Mouse (Mus musculus) liver, postnatal 0 days (tissue): ENCODE measurements around the gene Prkcq. TPM values are rescaled to one million over a fixed set of nuclear protein-coding genes. Genes with fewer than 3 reads are reported as not detected.

ENCODE experiments used
- ATAC-seq: fragments of 200-750 bp; cut with Nextera tagmentation; 2 replicates; pipeline ENCODE4 v1.8.0; 2017; ENCODE audit warnings: mild to moderate bottlenecking, moderate library complexity
- DNase-seq: peaks from one replicate; pipeline ENCODE4 v3.0.0-alpha.2; 2016
- H3K27ac ChIP-seq: fragments of 300-500 bp; sonication (generic); 2 replicates; pipeline ENCODE4 v1.5.1; 2014; ENCODE audit warnings: antibody characterized with exemption, moderate library complexity, mild to moderate bottlenecking, low read depth
- H3K27me3 ChIP-seq: fragments of 300-500 bp; sonication (generic); 2 replicates; pipeline ENCODE4 v1.6.1; 2014; ENCODE audit warnings: low read length, control low read depth, mixed read lengths; ENCODE audit not compliant: insufficient read depth
- H3K36me3 ChIP-seq: fragments of 300-500 bp; sonication (generic); replicated peaks from 2 replicates; pipeline ENCODE4 v1.6.1; 2014; ENCODE audit warnings: mild to moderate bottlenecking, control low read depth, low read length, moderate library complexity, mixed read lengths; ENCODE audit not compliant: insufficient read depth
- H3K4me1 ChIP-seq: fragments of 300-500 bp; sonication (generic); 2 replicates; pipeline ENCODE4 v1.6.1; 2014; ENCODE audit warnings: antibody characterized with exemption, mild to moderate bottlenecking, control low read depth; ENCODE audit not compliant: insufficient read depth
- H3K4me2 ChIP-seq: fragments of 300-500 bp; sonication (generic); 2 replicates; pipeline ENCODE4 v1.6.1; 2014; ENCODE audit warnings: low read depth, mild to moderate bottlenecking, low read length, moderate library complexity, mixed read lengths
- H3K4me3 ChIP-seq: fragments of 300-500 bp; sonication (generic); 2 replicates; pipeline ENCODE4 v1.5.1; 2014; ENCODE audit warnings: low read depth, low read length
- H3K9ac ChIP-seq: fragments of 300-500 bp; sonication (generic); replicated peaks from 2 replicates; pipeline ENCODE4 v1.6.1; 2014; ENCODE audit warnings: mild to moderate bottlenecking, moderate library complexity
- H3K9me3 ChIP-seq: fragments of 300-500 bp; sonication (generic); 2 replicates; pipeline ENCODE4 v1.6.1; 2016; ENCODE audit warnings: mild to moderate bottlenecking, control low read depth, low read length, mixed read lengths
- CTCF ChIP-seq: sonication (generic); IDR thresholded peaks from 2 replicates; pipeline ENCODE4 v1.5.1; 2016; ENCODE audit warnings: antibody characterized with exemption, low read depth
- EP300 ChIP-seq: IDR thresholded peaks from 2 replicates; pipeline ENCODE4 v1.6.1; 2016; ENCODE audit warnings: antibody characterized with exemption, low read depth, mild to moderate bottlenecking
- WGBS: fragments of 180-500 bp; shearing (Covaris S2); extraction: QIAGEN DNeasy Blood & Tissue Kit; methylation state at CpG from one replicate; pipeline ENCODE4 v1.1.7; 2014; ENCODE audit not compliant: insufficient replicate concordance; 5-methylcytosine and 5-hydroxymethylcytosine counted together
- polyA plus RNA-seq: library from polyadenylated mRNA; unstranded; fragments of >200 nt; fragmentation: Nextera tagmentation; extraction: Ambion mirVana; gene quantifications from 2 replicates; pipeline ENCODE4 v1.2.1, GENCODE M21; 2015

Prkcq gene
- polyA plus RNA-seq, 1 experiment from 2014 or later, result 3.1 TPM

DNA sequence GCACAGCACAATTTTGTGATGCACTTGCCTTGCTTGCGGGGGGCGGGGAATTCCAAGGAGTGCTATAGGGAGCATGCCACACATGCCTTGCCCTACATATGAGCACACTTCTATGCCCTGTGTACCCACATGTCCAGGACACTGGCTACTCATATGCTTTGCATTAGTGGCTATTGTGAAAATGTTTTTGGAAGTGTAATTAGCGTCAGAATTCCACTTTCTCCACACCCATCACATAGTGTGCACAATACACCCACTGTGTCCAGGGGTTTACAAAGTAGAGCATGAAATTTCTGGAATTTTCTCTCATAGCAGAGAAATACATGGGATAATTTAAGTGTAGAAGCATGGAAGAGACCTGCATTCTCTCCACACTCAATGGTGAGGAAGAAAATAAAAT lies 7.7 kb upstream of the Prkcq start:
- Histone ChIP-seq H3K4me1 (no peaks in the 10 kb centered on the region), H3K27ac (no peak overlapping the region), H3K4me3 (no peak overlapping the region), H3K27me3 (no peaks in the 10 kb centered on the region), H3K4me2 (no peak overlapping the region), H3K9ac (no peak overlapping the region), H3K9me3 (no peaks in the 10 kb centered on the region), H3K36me3 (no peaks in the 10 kb centered on the region)
- WGBS, result 88% methylated on average over 3 of the region's 3 CpGs
- DNase-seq (no peak), ATAC-seq (no peak)
- TF ChIP-seq CTCF (no peak), EP300 (no peak)

DNA sequence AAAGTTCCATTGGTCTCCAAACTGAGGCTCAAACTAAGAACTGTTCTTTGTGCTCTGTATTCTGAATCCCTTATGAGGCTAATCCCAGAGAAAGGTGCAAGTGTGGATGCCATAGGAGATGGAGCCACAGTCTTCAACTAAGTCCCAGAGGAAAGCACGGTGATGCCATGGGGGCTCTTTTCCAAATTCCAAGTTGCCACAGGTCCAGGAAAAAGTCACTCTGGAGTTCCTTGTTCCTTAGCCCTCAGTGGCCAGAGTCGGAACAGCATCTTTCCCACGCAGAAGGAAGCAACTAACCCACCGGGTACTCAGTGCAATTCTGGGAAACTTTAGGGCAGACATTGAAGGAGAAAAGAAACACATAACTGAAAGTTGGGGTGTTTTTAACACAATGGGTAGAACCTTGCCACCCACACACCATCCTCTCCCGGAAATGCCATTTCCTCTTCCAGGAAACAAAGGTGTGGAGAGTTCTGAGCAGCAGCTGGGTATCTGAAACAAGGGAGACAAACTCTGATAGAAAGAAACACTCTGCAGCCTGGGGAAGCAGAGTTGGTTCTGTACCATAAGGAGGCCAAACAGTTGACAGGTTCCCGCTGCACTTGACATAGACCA lies 2.1 kb upstream of the Prkcq start:
- H3K27ac ChIP-seq, result no peak overlapping the region

DNA sequence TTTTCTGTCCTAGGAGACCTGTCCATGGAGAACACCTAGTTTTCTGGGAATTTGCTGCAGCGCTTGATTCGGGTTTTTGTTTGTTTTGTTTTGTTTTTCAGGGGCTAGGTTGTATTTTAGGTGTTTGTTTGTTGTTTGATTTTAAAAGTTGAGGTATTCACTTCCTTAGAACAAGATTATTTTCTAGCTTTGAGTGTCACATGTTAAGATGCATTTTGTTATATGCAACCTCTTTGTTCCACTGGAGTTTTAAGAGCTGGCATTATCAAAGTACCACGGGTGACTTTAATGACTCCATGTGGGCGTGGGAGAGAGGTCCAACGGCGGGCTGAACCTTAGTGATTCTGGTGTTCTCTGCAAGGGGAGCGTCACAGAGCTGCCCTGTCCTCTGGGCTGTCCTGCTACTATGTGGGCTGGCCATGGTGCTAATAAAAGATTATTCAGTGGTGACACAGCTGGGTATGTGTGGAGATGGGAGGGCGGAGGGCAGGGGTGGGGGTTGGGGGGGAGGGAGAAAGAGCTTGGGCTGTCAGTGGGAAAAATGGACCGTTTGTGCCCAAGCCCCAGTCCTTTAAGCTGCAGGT lies 1.0 kb downstream of the Prkcq start:
- H3K4me1 ChIP-seq, result peaks cover 3% of the 10 kb centered on the region; the same call in 1 of the 2 replicates
- TF ChIP-seq CTCF (no peak), EP300 (no peak)
- 12% methylated on average over 9 of the region's 9 CpGs for WGBS
- no peaks in the 10 kb centered on the region; the same call in 1 of the 2 replicates for H3K27me3 ChIP-seq
- H3K9ac ChIP-seq, result peak overlapping the region; percentile 19
- DNase-seq (no peak), ATAC-seq (peak; percentile 66)
- no peaks in the 10 kb centered on the region for H3K36me3 ChIP-seq
- H3K9me3 ChIP-seq, result no peaks in the 10 kb centered on the region
- peak overlapping the region; percentile 80 for H3K4me2 ChIP-seq
- peak overlapping the region; percentile 46 for H3K4me3 ChIP-seq
- H3K27ac ChIP-seq, result 0 out of 2 replicates have a peak overlapping the region, but pooled peaks have one; percentile 1

More for the DNA sequence above, 2.1 kb upstream of the Prkcq start:
- WGBS, result 59% methylated on average over 6 of the region's 6 CpGs
- no peak overlapping the region for H3K9ac ChIP-seq
- H3K9me3 ChIP-seq, result no peaks in the 10 kb centered on the region
- DNase-seq, result no peak
- TF ChIP-seq EP300 (no peak), CTCF (no peak)
- H3K36me3 ChIP-seq, result no peaks in the 10 kb centered on the region
- no peak overlapping the region for H3K4me3 ChIP-seq
- no peak overlapping the region for H3K4me2 ChIP-seq
- no peaks in the 10 kb centered on the region; the same call in 1 of the 2 replicates for H3K27me3 ChIP-seq
- peaks cover 3% of the 10 kb centered on the region; the same call in 1 of the 2 replicates for H3K4me1 ChIP-seq
- no peak for ATAC-seq

DNA sequence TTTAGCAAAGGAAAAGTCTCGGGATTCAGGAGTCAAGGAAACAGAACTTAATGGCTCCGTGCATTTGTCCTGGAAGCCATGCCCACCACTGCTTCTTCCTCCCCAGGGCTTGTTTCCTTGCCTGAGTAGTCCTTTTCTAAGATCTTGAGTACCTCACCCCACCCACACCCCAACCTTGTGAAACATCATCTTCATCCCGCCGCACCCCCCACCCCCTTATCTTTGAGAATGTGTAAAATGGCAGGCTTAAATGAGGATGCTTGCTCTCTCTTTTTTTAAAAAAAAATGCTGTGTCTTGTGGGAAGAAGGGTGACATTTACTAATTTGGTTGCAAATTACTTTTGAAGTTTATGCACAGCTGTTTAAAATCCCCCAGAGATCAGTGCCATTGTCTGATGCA lies 1.6 kb downstream of the Prkcq start:
- peak overlapping the region; percentile 80; the same call in 1 of the 2 replicates for H3K4me2 ChIP-seq
- H3K27me3 ChIP-seq, result no peaks in the 10 kb centered on the region; the same call in 1 of the 2 replicates
- H3K27ac ChIP-seq, result no peak overlapping the region
- peaks cover 3% of the 10 kb centered on the region; the same call in 1 of the 2 replicates for H3K4me1 ChIP-seq
- TF ChIP-seq EP300, result no peak
- no peak for TF ChIP-seq CTCF
- 48% methylated on average over 4 of the region's 4 CpGs for WGBS
- no peaks in the 10 kb centered on the region for H3K36me3 ChIP-seq
- DNase-seq (no peak), ATAC-seq (no peak)
- H3K9me3 ChIP-seq, result no peaks in the 10 kb centered on the region
- no peak overlapping the region for H3K9ac ChIP-seq
- H3K4me3 ChIP-seq, result no peak overlapping the region; the same call in 1 of the 2 replicates

DNA sequence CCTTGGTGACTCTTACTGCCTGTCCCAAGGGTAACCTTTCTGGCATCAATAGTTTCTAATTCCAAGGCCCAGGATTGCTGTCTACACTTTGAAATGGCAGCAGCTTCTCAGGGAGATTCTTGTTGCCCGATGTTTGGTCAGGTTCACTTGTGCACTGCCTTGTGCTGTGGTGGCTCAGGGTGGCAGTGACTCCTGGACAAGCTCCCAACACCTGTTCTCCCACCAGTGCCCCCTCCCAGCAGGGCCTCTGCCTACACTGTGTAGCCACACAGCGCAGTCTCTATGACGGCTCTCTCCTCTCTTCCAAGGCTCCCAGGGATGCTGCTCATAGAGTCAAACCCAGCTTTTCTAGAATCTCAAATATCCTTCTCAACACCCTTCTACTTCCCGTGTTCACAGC lies 2.2 kb downstream of the Prkcq start:
- Histone ChIP-seq H3K4me2 (no peak overlapping the region), H3K27ac (no peak overlapping the region), H3K27me3 (no peaks in the 10 kb centered on the region; the same call in 1 of the 2 replicates), H3K4me1 (peaks cover 3% of the 10 kb centered on the region; the same call in 1 of the 2 replicates), H3K9ac (no peak overlapping the region), H3K36me3 (no peaks in the 10 kb centered on the region), H3K9me3 (no peaks in the 10 kb centered on the region), H3K4me3 (no peak overlapping the region)
- DNase-seq, result no peak
- no peak for TF ChIP-seq CTCF
- TF ChIP-seq EP300, result no peak
- 66% methylated on average over 4 of the region's 4 CpGs for WGBS
- no peak for ATAC-seq

DNA sequence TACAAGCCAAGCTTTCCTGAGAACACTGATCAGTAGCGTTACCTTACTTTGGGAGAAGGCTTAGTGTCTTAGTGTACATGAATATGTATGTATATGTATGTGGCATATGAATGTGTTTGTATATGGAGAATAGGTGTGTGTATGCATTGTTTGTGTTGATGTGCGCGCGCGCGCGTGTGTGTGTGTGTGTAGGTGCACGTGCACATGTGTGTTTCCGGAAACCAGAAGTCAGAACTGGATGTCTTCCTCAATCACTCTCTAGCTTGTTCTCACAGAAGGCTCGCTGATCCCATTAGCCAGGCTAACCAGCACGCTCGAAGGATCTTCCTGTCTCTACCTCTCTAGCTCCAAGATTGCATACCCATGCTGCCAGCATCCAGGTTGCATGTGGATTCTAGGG lies 6.0 kb downstream of the Prkcq start:
- Histone ChIP-seq H3K27ac (no peak overlapping the region), H3K36me3 (no peaks in the 10 kb centered on the region), H3K9ac (no peak overlapping the region), H3K9me3 (no peaks in the 10 kb centered on the region), H3K4me3 (no peak overlapping the region), H3K4me1 (peaks cover 3% of the 10 kb centered on the region; the same call in 1 of the 2 replicates), H3K4me2 (no peak overlapping the region), H3K27me3 (no peaks in the 10 kb centered on the region)
- ATAC-seq (no peak), DNase-seq (no peak)
- no peak for TF ChIP-seq CTCF
- TF ChIP-seq EP300, result no peak
- 93% methylated on average over 12 of the region's 12 CpGs for WGBS
